Mouse (Mus musculus): ENCODE results near the gene Cc2d1a.

DNA sequence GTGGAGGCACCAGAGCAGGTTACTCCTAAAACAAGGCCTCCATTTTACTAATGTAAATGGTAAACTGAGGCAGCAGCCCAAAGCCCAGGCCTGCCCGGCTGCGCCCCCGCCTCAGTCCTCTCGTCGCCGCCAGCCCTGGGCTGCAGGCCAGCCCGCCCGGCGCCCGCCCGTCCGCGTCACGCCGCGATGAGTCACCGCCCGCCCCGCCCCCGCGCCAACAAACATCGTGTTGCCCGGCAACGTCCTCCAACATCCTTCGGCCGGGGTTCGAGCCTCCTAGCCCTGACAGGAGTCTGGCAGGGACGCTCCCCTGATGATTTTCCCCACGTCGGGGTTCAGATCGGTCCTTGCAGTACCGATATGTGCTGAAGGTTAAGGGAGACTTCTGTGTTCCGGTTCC lies 44.8 kb upstream of the Cc2d1a start:
- TF ChIP-seq POLR2A (IDR thresholded peaks at IDR 0.05; ENCODE audit: insufficient read depth, low read length) (peak; percentile 10), EP300 (IDR thresholded peaks at IDR 0.05; ENCODE audit: insufficient read depth, low read depth, low read length) (no peak), CTCF (IDR thresholded peaks at IDR 0.05; ENCODE audit: low read depth, low read length) (no peak)

Measured in ES-Bruce4 (cell line).